Mouse (Mus musculus) G1E-ER4 (cell line): ENCODE results near the gene Tfpt. TPM values are rescaled to one million over a fixed set of nuclear protein-coding genes. Genes with fewer than 3 reads are reported as not detected.

ENCODE experiments used
- GATA1 ChIP-seq: IDR thresholded peaks from one replicate; pipeline ENCODE4 v1.8.0; 2012; ENCODE audit warnings: low read length, inconsistent platforms
- polyA plus RNA-seq: library from polyadenylated mRNA; stranded (reverse); fragments of >175 nt; gene quantifications from 2 replicates; pipeline ENCODE4 v1.2.3, GENCODE M21; 2012

The Tfpt gene
- polyA plus RNA-seq, 1 experiment = 88.2 TPM

- no peak for TF ChIP-seq GATA1
Observed at GRCm38 (mm10) chr7:3593855-3594254, 35.9 kb downstream of the Tfpt start.

GRCm38 (mm10) chr7:3591534-3591933 is 38.2 kb downstream of the Tfpt start:
- no peak for TF ChIP-seq GATA1

- TF ChIP-seq GATA1 = no peak
Observed at GRCm38 (mm10) chr7:3590550-3590949, 39.2 kb downstream of the Tfpt start.

GRCm38 (mm10) chr7:3587292-3587691 is 42.4 kb downstream of the Tfpt start:
- TF ChIP-seq GATA1 = no peak

GRCm38 (mm10) chr7:3586255-3586654 is 43.5 kb downstream of the Tfpt start:
- TF ChIP-seq GATA1 = no peak

- TF ChIP-seq GATA1 = peak; percentile 59
Observed at GRCm38 (mm10) chr7:3585763-3586162, 44.0 kb downstream of the Tfpt start.

GRCm38 (mm10) chr7:3580029-3580428 is 49.7 kb downstream of the Tfpt start:
- no peak for TF ChIP-seq GATA1

GRCm38 (mm10) chr7:3578952-3579546 is 50.7 kb downstream of the Tfpt start:
- TF ChIP-seq GATA1 = no peak

GRCm38 (mm10) chr7:3578196-3578595 is 51.5 kb downstream of the Tfpt start:
- no peak for TF ChIP-seq GATA1

- no peak for TF ChIP-seq GATA1
Observed at GRCm38 (mm10) chr7:3576354-3577124, 53.2 kb downstream of the Tfpt start.

- TF ChIP-seq GATA1 = no peak
Observed at GRCm38 (mm10) chr7:3574216-3574615, 55.5 kb downstream of the Tfpt start.

- peak; percentile 69 for TF ChIP-seq GATA1
Observed at GRCm38 (mm10) chr7:3571847-3572246, 57.9 kb downstream of the Tfpt start.

Other genes starting within 250 kb of the Tfpt start
- not detected in 2 replicates for gene Cacng8, start 239.2 kb downstream of the Tfpt start, polyA plus RNA-seq
- gene Cacng6, start 205.7 kb downstream of the Tfpt start, polyA plus RNA-seq = not detected in 2 replicates
- 0.04 TPM in 1 of 2 replicates, not detected in the other for gene Tarm1, start 127.3 kb downstream of the Tfpt start, polyA plus RNA-seq
- not detected in 2 replicates for gene Oscar, start 13.8 kb downstream of the Tfpt start, polyA plus RNA-seq
- 24.6 and 27.8 TPM in 2 replicates for gene Ndufa3, start 12.6 kb downstream of the Tfpt start, polyA plus RNA-seq
- 110 and 112 TPM in 2 replicates for gene Prpf31, start 56 bp upstream of the Tfpt start, polyA plus RNA-seq
- gene Cnot3, start 15.3 kb upstream of the Tfpt start, polyA plus RNA-seq = 785 and 904 TPM in 2 replicates
- gene Leng1, start 35.9 kb upstream of the Tfpt start, polyA plus RNA-seq = 20.3 and 21.6 TPM in 2 replicates
- 0.55 and 0.80 TPM in 2 replicates for gene Tmc4, start 47.6 kb upstream of the Tfpt start, polyA plus RNA-seq
- gene Tsen34, start 62.9 kb upstream of the Tfpt start, polyA plus RNA-seq = 105 and 122 TPM in 2 replicates
- gene Mboat7, start 63.6 kb upstream of the Tfpt start, polyA plus RNA-seq = 87.2 and 108 TPM in 2 replicates
- 450 and 1,340 TPM in 2 replicates for gene Rps9, start 74.1 kb upstream of the Tfpt start, polyA plus RNA-seq
- 0.02 and 0.03 TPM in 2 replicates for gene Pirb, start 90.5 kb upstream of the Tfpt start, polyA plus RNA-seq
- gene Gm15448, start 195.8 kb upstream of the Tfpt start, polyA plus RNA-seq = not detected in 2 replicates
- not detected in 2 replicates for gene Pira2, start 215.1 kb upstream of the Tfpt start, polyA plus RNA-seq